Mouse (Mus musculus) intestine, postnatal 0 days (tissue): ENCODE results near the gene Dpysl5. TPM values are rescaled to one million over a fixed set of nuclear protein-coding genes. Genes with fewer than 3 reads are reported as not detected.
A peak's percentile ranks its signal among the peaks of the same experiment; 100 is the strongest.

Experiments used
- ATAC-seq: fragments of 200-750 bp; cut with Nextera tagmentation; 2 replicates; pipeline ENCODE4 v1.8.0; 2017; ENCODE audit warnings: mild to moderate bottlenecking, moderate TSS enrichment, moderate library complexity
- H3K27ac ChIP-seq: fragments of 300-500 bp; sonication (generic); 2 replicates; pipeline ENCODE4 v1.5.1; 2014; ENCODE audit warnings: mild to moderate bottlenecking, low read depth, low read length, moderate library complexity
- H3K27me3 ChIP-seq: fragments of 300-500 bp; sonication (generic); replicated peaks from 2 replicates; pipeline ENCODE4 v1.6.1; 2014; ENCODE audit warnings: low read length, mixed read lengths; ENCODE audit not compliant: control insufficient read depth, insufficient read depth
- H3K36me3 ChIP-seq: fragments of 300-500 bp; sonication (generic); 2 replicates; pipeline ENCODE4 v1.6.1; 2014; ENCODE audit warnings: mild to moderate bottlenecking, moderate library complexity; ENCODE audit not compliant: control insufficient read depth, insufficient read depth
- H3K4me1 ChIP-seq: fragments of 300-500 bp; sonication (generic); replicated peaks from 2 replicates; pipeline ENCODE4 v1.6.1; 2014; ENCODE audit warnings: antibody characterized with exemption, low read length, mixed read lengths; ENCODE audit not compliant: control insufficient read depth, insufficient read depth
- H3K4me2 ChIP-seq: fragments of 300-500 bp; sonication (generic); replicated peaks from 2 replicates; pipeline ENCODE4 v1.6.1; 2014; ENCODE audit warnings: low read depth, mild to moderate bottlenecking, moderate library complexity
- H3K4me3 ChIP-seq: fragments of 300-500 bp; sonication (generic); 2 replicates; pipeline ENCODE4 v1.5.1; 2014; ENCODE audit warnings: low read depth, low read length
- H3K9ac ChIP-seq: fragments of 300-500 bp; sonication (generic); 2 replicates; pipeline ENCODE4 v1.6.1; 2014; ENCODE audit warnings: mild to moderate bottlenecking, low read depth, low read length
- H3K9me3 ChIP-seq: fragments of 300-500 bp; sonication (generic); 2 replicates; pipeline ENCODE4 v1.6.1; 2016; ENCODE audit warnings: mixed run types; ENCODE audit not compliant: control insufficient read depth
- CTCF ChIP-seq: sonication (generic); IDR thresholded peaks from 2 replicates; pipeline ENCODE4 v1.5.1; 2016; ENCODE audit warnings: low read depth, mild to moderate bottlenecking, control low read depth, antibody characterized with exemption, moderate library complexity
- WGBS: fragments of 180-500 bp; shearing (Covaris S2); extraction: QIAGEN DNeasy Blood & Tissue Kit; methylation state at CpG from one replicate; pipeline ENCODE4 v1.1.7; 2014; 5-methylcytosine and 5-hydroxymethylcytosine counted together
- polyA plus RNA-seq: library from polyadenylated mRNA; unstranded; fragments of >200 nt; fragmentation: Nextera tagmentation; extraction: Ambion mirVana; gene quantifications from 2 replicates; pipeline ENCODE4 v1.2.1, GENCODE M21; 2015

Dpysl5 gene
- polyA plus RNA-seq, 1 experiment from 2014 or later = 2.7 TPM

DNA sequence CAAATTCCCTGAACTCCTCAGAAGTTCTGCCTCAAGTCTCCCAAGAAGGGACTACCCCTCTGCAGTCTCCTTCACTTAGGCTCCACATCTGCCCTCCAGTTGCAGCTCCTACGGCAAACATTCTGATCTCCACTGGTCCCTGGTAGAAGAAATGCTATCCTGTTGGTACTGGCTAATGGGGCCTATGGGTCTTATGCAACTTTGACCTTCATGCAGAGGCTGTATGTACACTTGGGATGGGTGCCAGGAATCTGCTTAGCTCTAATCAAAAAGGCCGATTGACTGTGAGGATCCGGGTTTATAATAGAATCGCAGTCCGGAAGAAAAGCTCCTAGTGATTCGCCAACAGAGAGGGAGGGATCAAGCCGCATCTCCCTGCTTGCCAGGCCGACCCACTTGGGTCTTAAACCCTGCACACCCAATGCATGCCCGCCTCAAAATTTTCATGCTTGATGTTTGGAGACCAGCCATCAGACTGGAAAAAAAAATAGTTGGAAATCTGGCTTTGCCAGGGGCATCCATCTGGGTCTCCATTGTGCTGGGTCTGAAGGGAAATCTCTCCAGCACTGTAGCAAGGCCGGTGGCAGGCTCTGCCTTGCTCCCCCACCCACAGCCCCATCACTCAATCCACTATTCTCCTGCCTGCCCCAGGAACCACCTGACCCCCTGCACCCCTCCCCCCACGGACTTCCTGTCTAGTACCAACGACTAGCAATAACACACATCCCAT is 38.4 kb downstream of the Dpysl5 start:
- ATAC-seq = no peak
- no peaks in the 10 kb centered on the region for H3K4me1 ChIP-seq

DNA sequence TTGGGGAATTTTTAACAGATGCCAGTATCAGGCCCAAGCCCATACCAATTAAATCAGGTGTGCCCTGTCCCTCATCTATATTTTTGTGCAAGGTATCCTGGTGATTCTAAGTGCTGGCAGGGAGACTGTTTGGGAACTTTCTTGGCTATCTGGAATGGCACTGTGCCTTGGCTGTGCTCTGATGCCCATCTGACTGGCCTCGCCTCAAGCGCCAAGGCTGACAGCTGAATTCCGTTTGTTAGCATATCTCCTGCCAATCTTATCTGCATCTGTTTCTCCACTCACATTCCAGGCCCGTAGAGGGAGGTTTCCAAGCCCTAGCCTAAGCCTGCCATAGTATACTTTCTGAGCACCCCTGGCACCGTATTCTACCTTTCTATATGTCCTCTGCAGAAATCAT is 39.7 kb downstream of the Dpysl5 start:
- Histone ChIP-seq H3K9me3 (no peaks in the 10 kb centered on the region), H3K4me3 (no peak overlapping the region), H3K4me2 (no peak overlapping the region), H3K27ac (no peak overlapping the region), H3K4me1 (no peaks in the 10 kb centered on the region), H3K36me3 (no peaks in the 10 kb centered on the region), H3K27me3 (no peaks in the 10 kb centered on the region), H3K9ac (no peak overlapping the region)
- no peak for ATAC-seq
- no peak for TF ChIP-seq CTCF
- WGBS = 61% methylated on average over 5 of the region's 5 CpGs

More for the DNA sequence above, 38.4 kb downstream of the Dpysl5 start:
- H3K4me2 ChIP-seq = no peak overlapping the region
- no peaks in the 10 kb centered on the region for H3K9me3 ChIP-seq
- no peaks in the 10 kb centered on the region for H3K36me3 ChIP-seq
- TF ChIP-seq CTCF = no peak
- no peak overlapping the region for H3K9ac ChIP-seq
- H3K4me3 ChIP-seq = no peak overlapping the region
- H3K27me3 ChIP-seq = no peaks in the 10 kb centered on the region
- H3K27ac ChIP-seq = no peak overlapping the region
- 72% methylated on average over 12 of the region's 12 CpGs for WGBS

DNA sequence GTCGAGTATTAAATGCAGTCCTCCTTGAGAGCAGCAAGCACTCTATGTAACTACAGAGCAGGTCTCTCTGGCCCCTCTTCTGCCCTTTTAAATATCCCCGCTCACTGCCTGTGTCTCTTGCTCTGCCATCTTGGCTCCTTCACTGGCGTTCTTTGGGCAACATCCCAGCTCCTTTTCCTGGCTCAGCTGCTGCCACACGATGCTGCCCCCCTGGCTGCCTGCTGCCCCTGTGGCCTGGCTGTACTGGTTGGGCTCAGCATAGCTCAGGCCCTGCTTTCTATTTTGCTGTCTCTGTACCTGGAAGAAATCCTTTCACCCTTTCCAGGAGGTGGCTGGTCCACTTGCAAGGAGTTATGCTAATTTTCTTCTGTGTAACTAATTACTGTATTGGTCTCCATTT is 41.8 kb downstream of the Dpysl5 start:
- no peaks in the 10 kb centered on the region for H3K27me3 ChIP-seq
- ATAC-seq = no peak
- H3K9me3 ChIP-seq = no peaks in the 10 kb centered on the region
- WGBS = 81% methylated on average over 4 of the region's 4 CpGs
- no peaks in the 10 kb centered on the region for H3K4me1 ChIP-seq
- H3K27ac ChIP-seq = no peak overlapping the region
- TF ChIP-seq CTCF = no peak
- no peaks in the 10 kb centered on the region for H3K36me3 ChIP-seq
- no peak overlapping the region for H3K4me2 ChIP-seq
- no peak overlapping the region for H3K9ac ChIP-seq
- H3K4me3 ChIP-seq = no peak overlapping the region

DNA sequence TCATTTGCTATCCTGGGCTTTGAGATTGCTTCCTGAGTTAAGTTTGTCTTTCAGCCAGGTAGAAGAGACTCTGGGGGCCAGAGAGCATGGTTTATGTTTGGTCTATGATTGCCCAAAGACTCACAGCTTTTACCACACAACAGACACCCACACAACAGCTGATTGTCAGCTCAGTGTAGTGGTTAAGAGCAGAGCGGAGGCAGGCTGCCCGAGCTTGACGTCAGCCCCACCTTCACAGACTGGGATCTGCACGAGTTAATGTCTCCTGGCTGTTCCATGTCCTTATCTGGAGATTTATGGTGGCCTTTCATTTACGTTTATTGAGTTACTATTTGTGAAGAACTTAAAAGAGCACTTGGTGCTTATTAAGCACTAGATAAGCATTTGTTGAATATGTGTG is 43.9 kb downstream of the Dpysl5 start:
- Histone ChIP-seq H3K36me3 (no peaks in the 10 kb centered on the region), H3K9ac (no peak overlapping the region), H3K27me3 (no peaks in the 10 kb centered on the region), H3K4me3 (no peak overlapping the region), H3K9me3 (no peaks in the 10 kb centered on the region), H3K4me2 (peak overlapping the region; percentile 37), H3K4me1 (no peaks in the 10 kb centered on the region), H3K27ac (no peak overlapping the region)
- TF ChIP-seq CTCF = no peak
- no peak for ATAC-seq
- WGBS = 17% methylated on average over 5 of the region's 5 CpGs

DNA sequence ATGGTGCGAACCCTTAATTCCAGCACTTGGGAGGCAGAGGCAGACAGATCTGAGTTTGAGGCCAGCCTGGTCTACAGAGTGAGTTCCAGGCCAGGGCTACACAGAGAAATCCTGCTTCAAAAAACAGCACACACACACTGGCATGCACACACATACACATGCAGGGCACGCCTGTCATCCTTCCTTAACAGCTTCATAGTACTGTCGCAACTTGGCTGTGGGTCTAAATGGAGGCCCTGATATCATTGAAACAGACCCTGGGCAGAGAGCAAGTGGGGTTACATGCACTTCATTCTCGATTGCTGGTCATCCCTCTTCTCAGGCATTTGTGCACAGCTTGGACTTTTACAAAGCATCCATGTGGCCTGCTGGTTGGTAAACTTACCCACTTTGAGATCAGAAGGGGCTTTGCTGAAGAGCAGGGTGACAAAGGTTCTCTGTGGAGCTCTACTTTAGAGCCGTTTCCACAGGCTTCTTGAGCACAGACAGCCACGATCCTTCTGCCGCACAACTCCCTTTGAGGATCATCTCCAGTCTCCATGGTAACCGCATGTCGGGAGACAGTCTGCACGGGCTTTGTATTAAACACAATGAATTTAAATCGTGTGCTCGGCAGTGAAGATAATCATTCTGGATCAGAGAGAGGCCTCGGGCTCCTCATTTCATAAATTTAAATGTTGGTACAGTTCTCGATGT is 51.6 kb downstream of the Dpysl5 start:
- Histone ChIP-seq H3K9ac (no peak overlapping the region), H3K4me2 (no peak overlapping the region), H3K9me3 (no peaks in the 10 kb centered on the region), H3K4me3 (no peak overlapping the region), H3K27me3 (no peaks in the 10 kb centered on the region), H3K4me1 (no peaks in the 10 kb centered on the region), H3K27ac (no peak overlapping the region), H3K36me3 (no peaks in the 10 kb centered on the region)
- no peak for TF ChIP-seq CTCF
- WGBS = 75% methylated on average over 14 of the region's 14 CpGs
- ATAC-seq = no peak

DNA sequence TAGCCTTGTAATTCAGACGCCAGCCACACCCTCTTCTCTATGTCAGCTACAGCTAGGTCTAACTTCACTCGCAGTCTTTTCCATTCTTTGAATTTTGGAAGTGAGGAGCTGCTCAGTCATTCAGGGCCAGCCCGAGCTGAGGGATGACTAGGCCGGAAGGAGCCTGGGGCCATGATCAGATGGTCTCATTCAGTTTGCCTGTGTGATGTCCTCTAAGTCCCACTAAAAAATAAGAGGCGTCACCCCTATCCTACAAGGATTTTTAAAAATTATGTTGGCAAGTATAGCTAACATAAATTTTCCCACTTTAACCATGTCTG is 52.1 kb downstream of the Dpysl5 start:
- no peak for ATAC-seq
- H3K36me3 ChIP-seq = no peaks in the 10 kb centered on the region
- no peaks in the 10 kb centered on the region for H3K27me3 ChIP-seq
- H3K9me3 ChIP-seq = no peaks in the 10 kb centered on the region
- no peak overlapping the region for H3K4me2 ChIP-seq
- H3K27ac ChIP-seq = no peak overlapping the region
- no peaks in the 10 kb centered on the region for H3K4me1 ChIP-seq
- no peak overlapping the region for H3K9ac ChIP-seq
- 83% methylated on average over 5 of the region's 5 CpGs for WGBS
- H3K4me3 ChIP-seq = no peak overlapping the region
- no peak for TF ChIP-seq CTCF
